Mouse (Mus musculus): ENCODE results near the gene Rrp12. TPM values are rescaled to one million over a fixed set of nuclear protein-coding genes. Genes with fewer than 3 reads are reported as not detected.

Gene Rrp12
- polyA plus RNA-seq, 1 experiment from 2014 or later, result 17.9 TPM

GRCm38 (mm10) chr19:41830106-41831031, 65.6 kb downstream of the Rrp12 start:
- peak; percentile 73 for ATAC-seq
- TF ChIP-seq CTCF (IDR thresholded peaks at IDR 0.05), result no peak
- in situ Hi-C loops (cut with MboI; ENCODE audit: low pct_unique_long_range_greater_than_20kb), result no loop called here
- ChIA-PET CTCF (interaction anchor here (1.2 kb wide), 1 partner anchor 15 kb away, joined by 5 read pairs; no protein-coding TSS in a partner anchor), POLR2A (interaction anchor here (0.6 to 1.6 kb wide), 3 partner anchors 8 to 82 kb away, joined by 3 to 9 read pairs (median 4); partner anchors contain the start of gene Frat2)
- DNase-seq (ENCODE audit: low read depth, low spot score), result no peak
- peaks cover 16% of the 10 kb centered on the region for H3K27me3 ChIP-seq

- peaks cover 10% of the 10 kb centered on the region for H3K27me3 ChIP-seq
- no peak for TF ChIP-seq CTCF (IDR thresholded peaks at IDR 0.05)
These were observed 66.4 kb downstream of the Rrp12 start, which contains the start of gene Frat1 for GRCm38 (mm10) chr19:41829381-41830105. Gene Frat1, plus strand, starts transcription at chr19:41829970.

GRCm38 (mm10) chr19:41828941-41829340, 67.0 kb downstream of the Rrp12 start:
- ChIA-PET CTCF (no interaction called here), POLR2A (interaction anchor here (0.6 kb wide), 1 partner anchor 8 kb away, joined by 3 read pairs; no protein-coding TSS in a partner anchor)
- H3K27me3 ChIP-seq, result peaks cover 12% of the 10 kb centered on the region
- DNase-seq (ENCODE audit: low read depth, low spot score), result no peak
- ATAC-seq, result no peak
- in situ Hi-C loops (cut with MboI; ENCODE audit: low pct_unique_long_range_greater_than_20kb), result no loop called here
- TF ChIP-seq CTCF (IDR thresholded peaks at IDR 0.05), result no peak

More at GRCm38 (mm10) chr19:41829381-41830105, 66.4 kb downstream of the Rrp12 start, which contains the start of gene Frat1:
- ATAC-seq (peak; percentile 79), DNase-seq (ENCODE audit: low read depth, low spot score) (peak; percentile 81)
- CTCF ChIA-PET, result no interaction called here
- in situ Hi-C loops (cut with MboI; ENCODE audit: low pct_unique_long_range_greater_than_20kb), result no loop called here
- POLR2A ChIA-PET, result interaction anchor here (0.6 to 1.6 kb wide), 2 partner anchors 8 to 18 kb away, joined by 3 to 9 read pairs; partner anchors contain the start of gene Frat2

DNA sequence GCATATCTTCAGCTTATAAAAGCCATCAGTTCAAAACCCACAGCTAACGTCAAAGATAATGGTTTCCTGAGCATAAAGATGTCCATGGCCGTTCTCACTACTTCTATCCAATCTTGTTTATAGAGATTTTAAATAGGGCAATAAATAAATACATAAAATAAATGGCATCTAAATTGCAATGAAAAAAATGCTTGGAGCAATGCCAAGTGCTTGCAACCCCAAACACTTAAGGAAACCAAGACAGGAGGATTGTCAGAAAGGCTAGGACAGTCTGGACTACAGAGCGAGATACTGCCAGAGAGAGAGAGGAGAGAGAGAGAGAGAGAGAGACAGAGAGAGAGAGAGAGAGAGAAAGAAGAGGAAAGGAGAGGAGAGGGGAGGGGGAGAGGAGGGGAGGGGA, 69.4 kb downstream of the Rrp12 start:
- in situ Hi-C loops (cut with MboI; ENCODE audit: low pct_unique_long_range_greater_than_20kb), result no loop called here
- ChIA-PET POLR2A (interaction anchor here (0.6 kb wide), 1 partner anchor 814 kb away, joined by 5 read pairs; no protein-coding TSS in a partner anchor), CTCF (no interaction called here)
- H3K27me3 ChIP-seq, result peaks cover 24% of the 10 kb centered on the region
- DNase-seq (ENCODE audit: low read depth, low spot score), result no peak
- no peak for ATAC-seq
- no peak for TF ChIP-seq CTCF (IDR thresholded peaks at IDR 0.05)

- DNase-seq (ENCODE audit: low read depth, low spot score) (no peak), ATAC-seq (no peak)
- no peak for TF ChIP-seq CTCF (IDR thresholded peaks at IDR 0.05)
- in situ Hi-C loops (cut with MboI; ENCODE audit: low pct_unique_long_range_greater_than_20kb), result no loop called here
- ChIA-PET CTCF (no interaction called here), POLR2A (no interaction called here)
- peaks cover 24% of the 10 kb centered on the region for H3K27me3 ChIP-seq
These were observed 71.0 kb downstream of the Rrp12 start for GRCm38 (mm10) chr19:41824950-41825349.

GRCm38 (mm10) chr19:41822589-41822988, 73.4 kb downstream of the Rrp12 start:
- H3K27me3 ChIP-seq, result peaks cover 37% of the 10 kb centered on the region
- ChIA-PET POLR2A (interaction anchor here (0.6 to 0.7 kb wide), 2 partner anchors 8 to 563 kb away, joined by 3 read pairs; no protein-coding TSS in a partner anchor), CTCF (no interaction called here)
- DNase-seq (ENCODE audit: low read depth, low spot score) (no peak), ATAC-seq (no peak)
- in situ Hi-C loops (cut with MboI; ENCODE audit: low pct_unique_long_range_greater_than_20kb), result no loop called here
- no peak for TF ChIP-seq CTCF (IDR thresholded peaks at IDR 0.05)

GRCm38 (mm10) chr19:41821436-41821835, 74.5 kb downstream of the Rrp12 start:
- no peak for DNase-seq (ENCODE audit: low read depth, low spot score)
- POLR2A ChIA-PET, result interaction anchor here (0.5 kb wide), 1 partner anchor 8 kb away, joined by 3 read pairs; no protein-coding TSS in a partner anchor
- peaks cover 37% of the 10 kb centered on the region for H3K27me3 ChIP-seq
- TF ChIP-seq CTCF (IDR thresholded peaks at IDR 0.05), result no peak
- no peak for ATAC-seq
- CTCF ChIA-PET, result no interaction called here
- in situ Hi-C loops (cut with MboI; ENCODE audit: low pct_unique_long_range_greater_than_20kb), result no loop called here

GRCm38 (mm10) chr19:41818749-41819148, 77.2 kb downstream of the Rrp12 start:
- in situ Hi-C loops (cut with MboI; ENCODE audit: low pct_unique_long_range_greater_than_20kb), result no loop called here
- TF ChIP-seq CTCF (IDR thresholded peaks at IDR 0.05), result no peak
- ChIA-PET CTCF (no interaction called here), POLR2A (no interaction called here)
- ATAC-seq (no peak), DNase-seq (ENCODE audit: low read depth, low spot score) (no peak)
- H3K27me3 ChIP-seq, result peaks cover 28% of the 10 kb centered on the region

DNA sequence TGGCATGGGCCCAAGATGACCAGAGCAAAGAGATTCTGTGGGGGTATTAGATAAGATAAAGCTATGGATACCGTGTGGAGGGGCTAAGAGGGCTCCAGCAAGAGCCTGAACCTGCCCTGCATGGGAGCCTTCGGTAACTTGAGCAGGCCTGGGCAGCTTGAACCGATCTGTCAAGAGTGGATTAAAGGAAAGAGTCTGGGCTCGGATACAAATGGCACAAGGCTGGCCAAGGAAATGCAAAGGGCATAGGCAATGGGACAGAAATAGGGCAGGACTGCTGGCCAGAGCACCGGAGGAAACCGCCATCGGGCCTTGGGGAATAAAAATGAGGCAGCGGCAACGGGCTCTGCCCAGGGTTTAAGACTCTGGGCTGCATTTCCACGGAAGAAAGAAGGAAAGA, 78.6 kb downstream of the Rrp12 start:
- DNase-seq (ENCODE audit: low read depth, low spot score), result no peak
- in situ Hi-C loops (cut with MboI; ENCODE audit: low pct_unique_long_range_greater_than_20kb), result no loop called here
- POLR2A ChIA-PET, result no interaction called here
- CTCF ChIA-PET, result no interaction called here
- TF ChIP-seq CTCF (IDR thresholded peaks at IDR 0.05), result no peak
- ATAC-seq, result no peak
- peaks cover 23% of the 10 kb centered on the region for H3K27me3 ChIP-seq

DNA sequence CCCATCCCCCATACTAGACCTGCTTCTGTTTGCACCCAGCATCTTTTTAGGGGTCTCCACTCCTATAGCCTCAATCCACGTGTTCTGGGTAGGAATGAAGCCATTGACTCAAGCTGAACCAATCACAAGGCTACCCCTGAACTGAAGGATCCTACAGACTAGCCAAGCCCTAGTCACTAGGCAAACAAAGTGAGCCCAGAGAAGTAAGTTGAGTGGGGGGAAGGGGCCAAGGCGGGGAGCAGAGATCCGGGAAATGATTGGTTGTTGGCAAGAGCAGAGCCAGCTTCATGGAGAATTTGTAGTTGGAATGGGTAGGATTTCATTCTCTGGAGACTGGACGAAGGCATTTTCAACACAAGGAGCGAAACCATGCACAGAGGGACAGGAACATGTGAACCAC, 79.1 kb downstream of the Rrp12 start:
- POLR2A ChIA-PET, result no interaction called here
- in situ Hi-C loops (cut with MboI; ENCODE audit: low pct_unique_long_range_greater_than_20kb), result no loop called here
- TF ChIP-seq CTCF (IDR thresholded peaks at IDR 0.05), result no peak
- ATAC-seq, result no peak
- H3K27me3 ChIP-seq, result peaks cover 22% of the 10 kb centered on the region
- no peak for DNase-seq (ENCODE audit: low read depth, low spot score)
- CTCF ChIA-PET, result no interaction called here

Data from Patski (cell line).